Mouse (Mus musculus): ENCODE data around the gene Syt10. TPM values are rescaled to one million over a fixed set of nuclear protein-coding genes. Genes with fewer than 3 reads are reported as not detected.
"Not testable (repeated sequence)": the region's sequence is repeated elsewhere in the genome, so short reads cannot be mapped to it uniquely, and the experiment has no call there.

Gene Syt10
- not detected in 2 replicates for polyA plus RNA-seq (2012; rRNA removed)

DNA sequence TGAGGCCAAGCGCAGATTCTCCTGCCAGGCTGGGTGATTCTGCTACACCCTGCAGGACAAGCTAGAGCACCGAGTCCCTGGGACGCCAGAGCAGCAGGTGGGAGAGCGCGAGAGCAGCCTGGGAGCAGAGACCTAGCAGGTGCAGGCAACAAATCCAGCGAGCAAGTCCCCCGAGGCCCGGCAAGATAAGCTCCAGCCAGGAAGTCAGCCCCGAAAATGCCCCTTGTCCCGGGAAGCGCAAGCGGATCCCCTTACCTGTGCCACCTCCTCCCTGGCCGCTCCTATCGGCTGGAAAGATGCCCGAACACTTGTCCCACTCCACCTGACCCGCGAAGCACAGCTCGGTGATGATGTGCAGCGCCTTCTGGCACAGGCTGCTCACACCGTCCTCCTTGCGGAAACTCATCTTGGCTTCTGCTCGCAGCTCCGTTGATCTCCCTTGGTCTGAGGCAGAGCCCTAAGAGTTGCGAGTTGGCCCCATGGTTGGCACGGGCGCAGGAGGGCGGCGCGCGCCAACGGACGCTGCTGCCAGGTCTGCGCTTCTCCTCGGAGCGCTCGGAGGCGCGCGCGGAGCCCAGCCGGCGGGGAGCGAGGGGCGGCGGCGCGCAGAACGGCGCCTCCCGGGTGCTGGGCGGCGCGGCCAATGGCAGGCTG is at the start of gene Syt10:
TSS of gene Syt10 (minus strand) at position 497 of the 654 bp plus-strand sequence.
- DNase-seq: no peak
- 4% methylated on average over 53 of the region's 53 CpGs for WGBS
- Histone ChIP-seq H3K27me3 (ENCODE audit: control insufficient read depth, insufficient read depth, low read length) (no peaks in the 10 kb centered on the region), H3K4me3 (ENCODE audit: control insufficient read depth, insufficient read depth, low read length) (no peak within 1 kb of the TSS), H3K36me3 (ENCODE audit: control insufficient read depth, insufficient read depth, low read length) (no peaks in the 10 kb centered on the region), H3K4me1 (replicated peaks; ENCODE audit: control insufficient read depth, insufficient read depth, low read length) (no peaks in the 10 kb centered on the region), H3K27ac (ENCODE audit: control insufficient read depth, insufficient read depth, low read length) (no peak within 1 kb of the TSS)
- TF ChIP-seq CTCF (IDR thresholded peaks at IDR 0.05; ENCODE audit: borderline replicate concordance, control insufficient read depth, extremely low read depth, insufficient read depth, low read length, poor library complexity) (no peak), POLR2A (IDR thresholded peaks at IDR 0.05; ENCODE audit: control insufficient read depth, extremely low read depth, insufficient read depth, low read length, poor library complexity) (no peak)

DNA sequence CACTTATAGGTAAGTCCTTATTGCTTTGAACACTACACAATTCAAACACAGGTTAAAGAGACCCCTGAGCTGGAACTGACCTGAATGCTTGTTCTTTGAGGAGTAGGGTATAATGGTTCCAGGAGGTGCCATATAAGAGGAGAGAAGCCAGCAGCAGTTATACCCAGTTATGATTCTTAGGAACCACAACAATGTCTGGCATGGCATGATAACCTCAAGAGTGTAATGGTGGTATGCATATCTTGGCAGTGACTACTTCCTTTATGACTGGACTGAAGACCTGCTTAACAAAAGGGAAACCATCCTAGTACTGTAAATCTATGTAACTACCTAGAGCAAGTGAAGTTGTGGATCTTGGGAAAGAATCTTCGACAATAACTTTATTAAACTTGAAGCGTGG is 42.1 kb upstream of the Syt10 start:
- H3K27ac ChIP-seq (ENCODE audit: control insufficient read depth, insufficient read depth, low read length): no peak overlapping the region
- H3K4me3 ChIP-seq (ENCODE audit: control insufficient read depth, insufficient read depth, low read length): no peak overlapping the region
- H3K36me3 ChIP-seq (ENCODE audit: control insufficient read depth, insufficient read depth, low read length): no peaks in the 10 kb centered on the region
- H3K27me3 ChIP-seq (ENCODE audit: control insufficient read depth, insufficient read depth, low read length): no peaks in the 10 kb centered on the region
- TF ChIP-seq POLR2A (IDR thresholded peaks at IDR 0.05; ENCODE audit: control insufficient read depth, extremely low read depth, insufficient read depth, low read length, poor library complexity): no peak
- TF ChIP-seq CTCF (IDR thresholded peaks at IDR 0.05; ENCODE audit: borderline replicate concordance, control insufficient read depth, extremely low read depth, insufficient read depth, low read length, poor library complexity): no peak
- 99% methylated on average over 2 of the region's 2 CpGs for WGBS
- no peaks in the 10 kb centered on the region for H3K4me1 ChIP-seq (replicated peaks; ENCODE audit: control insufficient read depth, insufficient read depth, low read length)
- no peak for DNase-seq

GRCm38 (mm10) chr15:89878981-89879380 is 37.3 kb upstream of the Syt10 start:
- no peak overlapping the region for H3K4me3 ChIP-seq (ENCODE audit: control insufficient read depth, insufficient read depth, low read length)
- 96% methylated on average over 2 of the region's 2 CpGs for WGBS
- no peaks in the 10 kb centered on the region for H3K36me3 ChIP-seq (ENCODE audit: control insufficient read depth, insufficient read depth, low read length)
- H3K4me1 ChIP-seq (replicated peaks; ENCODE audit: control insufficient read depth, insufficient read depth, low read length): no peaks in the 10 kb centered on the region
- no peaks in the 10 kb centered on the region for H3K27me3 ChIP-seq (ENCODE audit: control insufficient read depth, insufficient read depth, low read length)
- no peak for TF ChIP-seq POLR2A (IDR thresholded peaks at IDR 0.05; ENCODE audit: control insufficient read depth, extremely low read depth, insufficient read depth, low read length, poor library complexity)
- no peak for TF ChIP-seq CTCF (IDR thresholded peaks at IDR 0.05; ENCODE audit: borderline replicate concordance, control insufficient read depth, extremely low read depth, insufficient read depth, low read length, poor library complexity)
- DNase-seq: no peak
- no peak overlapping the region for H3K27ac ChIP-seq (ENCODE audit: control insufficient read depth, insufficient read depth, low read length)

- H3K27ac ChIP-seq (ENCODE audit: control insufficient read depth, insufficient read depth, low read length): no peak overlapping the region
- no peak overlapping the region for H3K4me3 ChIP-seq (ENCODE audit: control insufficient read depth, insufficient read depth, low read length)
- H3K36me3 ChIP-seq (ENCODE audit: control insufficient read depth, insufficient read depth, low read length): no peaks in the 10 kb centered on the region
- H3K4me1 ChIP-seq (replicated peaks; ENCODE audit: control insufficient read depth, insufficient read depth, low read length): no peaks in the 10 kb centered on the region
- DNase-seq: no peak
- H3K27me3 ChIP-seq (ENCODE audit: control insufficient read depth, insufficient read depth, low read length): no peaks in the 10 kb centered on the region
- TF ChIP-seq CTCF (IDR thresholded peaks at IDR 0.05; ENCODE audit: borderline replicate concordance, control insufficient read depth, extremely low read depth, insufficient read depth, low read length, poor library complexity) (no peak), POLR2A (IDR thresholded peaks at IDR 0.05; ENCODE audit: control insufficient read depth, extremely low read depth, insufficient read depth, low read length, poor library complexity) (no peak)
- 84% methylated on average over 10 of the region's 10 CpGs for WGBS
Observed at GRCm38 (mm10) chr15:89816098-89816497, 25.6 kb downstream of the Syt10 start.

DNA sequence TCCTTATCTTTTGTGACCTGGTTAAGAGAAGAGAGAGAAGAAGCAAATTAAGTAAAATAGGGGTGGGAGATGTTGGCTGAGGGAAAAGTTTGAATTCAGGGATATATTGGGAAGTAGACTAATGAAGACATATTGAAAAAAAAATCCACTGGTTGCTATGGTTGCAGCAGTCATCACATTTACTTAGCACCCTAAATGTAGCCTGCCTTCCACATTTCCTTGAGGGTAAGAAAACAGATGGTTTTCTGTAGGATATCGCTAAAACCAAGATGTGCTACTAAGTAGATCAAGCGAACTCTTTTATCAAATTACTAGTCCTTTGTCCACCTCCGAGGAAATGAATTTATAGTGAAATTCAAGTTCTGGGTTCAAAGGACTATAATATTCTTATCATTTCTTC is 37.2 kb downstream of the Syt10 start:
- H3K27ac ChIP-seq (ENCODE audit: control insufficient read depth, insufficient read depth, low read length): no peak overlapping the region
- H3K4me3 ChIP-seq (ENCODE audit: control insufficient read depth, insufficient read depth, low read length): no peak overlapping the region
- no peak for DNase-seq
- H3K36me3 ChIP-seq (ENCODE audit: control insufficient read depth, insufficient read depth, low read length): no peaks in the 10 kb centered on the region
- no peak for TF ChIP-seq CTCF (IDR thresholded peaks at IDR 0.05; ENCODE audit: borderline replicate concordance, control insufficient read depth, extremely low read depth, insufficient read depth, low read length, poor library complexity)
- no peak for TF ChIP-seq POLR2A (IDR thresholded peaks at IDR 0.05; ENCODE audit: control insufficient read depth, extremely low read depth, insufficient read depth, low read length, poor library complexity)
- H3K4me1 ChIP-seq (replicated peaks; ENCODE audit: control insufficient read depth, insufficient read depth, low read length): no peaks in the 10 kb centered on the region
- WGBS: 97% methylated on average over 3 of the region's 3 CpGs
- H3K27me3 ChIP-seq (ENCODE audit: control insufficient read depth, insufficient read depth, low read length): no peaks in the 10 kb centered on the region

DNA sequence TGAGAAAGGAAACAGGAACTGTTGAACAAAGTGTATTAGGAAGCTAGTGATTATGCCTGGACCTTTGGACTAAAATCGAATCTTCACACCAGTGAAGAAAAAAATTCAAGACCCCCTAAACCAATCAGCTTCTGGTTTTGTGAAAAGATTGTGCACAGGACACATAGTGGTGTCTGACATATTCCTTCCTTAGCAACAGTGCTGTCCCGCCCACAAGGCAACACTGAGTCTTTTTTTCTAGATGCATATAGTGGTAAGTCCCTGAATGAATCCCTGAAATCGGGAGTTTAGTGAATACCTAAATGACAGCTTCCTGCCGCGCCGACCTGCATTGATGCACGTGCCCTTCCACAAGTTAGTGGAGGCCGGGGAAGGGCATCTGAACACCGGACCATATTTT is 61.7 kb downstream of the Syt10 start:
- Histone ChIP-seq H3K36me3 (ENCODE audit: control insufficient read depth, insufficient read depth, low read length) (no peaks in the 10 kb centered on the region), H3K4me1 (replicated peaks; ENCODE audit: control insufficient read depth, insufficient read depth, low read length) (no peaks in the 10 kb centered on the region), H3K27ac (ENCODE audit: control insufficient read depth, insufficient read depth, low read length) (no peak overlapping the region), H3K4me3 (ENCODE audit: control insufficient read depth, insufficient read depth, low read length) (no peak overlapping the region), H3K27me3 (ENCODE audit: control insufficient read depth, insufficient read depth, low read length) (no peaks in the 10 kb centered on the region)
- TF ChIP-seq POLR2A (IDR thresholded peaks at IDR 0.05; ENCODE audit: control insufficient read depth, extremely low read depth, insufficient read depth, low read length, poor library complexity) (no peak), CTCF (IDR thresholded peaks at IDR 0.05; ENCODE audit: borderline replicate concordance, control insufficient read depth, extremely low read depth, insufficient read depth, low read length, poor library complexity) (no peak)
- no peak for DNase-seq
- 69% methylated on average over 9 of the region's 9 CpGs for WGBS

GRCm38 (mm10) chr15:89766016-89766415 is 75.6 kb downstream of the Syt10 start:
- not testable (repeated sequence) for DNase-seq; H3K4me1 ChIP-seq (replicated peaks; ENCODE audit: control insufficient read depth, insufficient read depth, low read length)
- WGBS: 93% methylated on average over 13 of the region's 13 CpGs

More at GRCm38 (mm10) chr15:89766016-89766415, 75.6 kb downstream of the Syt10 start:
- H3K36me3 ChIP-seq (ENCODE audit: control insufficient read depth, insufficient read depth, low read length); H3K27ac ChIP-seq (ENCODE audit: control insufficient read depth, insufficient read depth, low read length); H3K4me3 ChIP-seq (ENCODE audit: control insufficient read depth, insufficient read depth, low read length); H3K27me3 ChIP-seq (ENCODE audit: control insufficient read depth, insufficient read depth, low read length): not testable (repeated sequence)
